Mouse (Mus musculus) lung, embryonic 16.5 days (tissue): ENCODE results near the gene Exd2. TPM values are rescaled to one million over a fixed set of nuclear protein-coding genes. Genes with fewer than 3 reads are reported as not detected.

Experiments
- ATAC-seq: fragments of 200-750 bp; cut with Nextera tagmentation; 2 replicates; pipeline ENCODE4 v1.8.0; 2017; ENCODE audit warnings: low read depth, mild to moderate bottlenecking, moderate library complexity
- H3K27ac ChIP-seq: fragments of 300-500 bp; sonication (generic); 2 replicates; pipeline ENCODE4 v1.5.1; 2014; ENCODE audit warnings: mild to moderate bottlenecking, control low read depth, low read length
- H3K27me3 ChIP-seq: fragments of 300-500 bp; sonication (generic); 2 replicates; pipeline ENCODE4 v1.6.1; 2014; ENCODE audit warnings: low read depth, low read length, mixed read lengths; ENCODE audit not compliant: control insufficient read depth, insufficient read depth
- H3K36me3 ChIP-seq: fragments of 300-500 bp; sonication (generic); 2 replicates; pipeline ENCODE4 v1.6.1; 2014; ENCODE audit warnings: low read length; ENCODE audit not compliant: control insufficient read depth, insufficient read depth
- H3K4me1 ChIP-seq: fragments of 300-500 bp; sonication (generic); replicated peaks from 2 replicates; pipeline ENCODE4 v1.6.1; 2014; ENCODE audit warnings: low read length, mixed read lengths; ENCODE audit not compliant: control insufficient read depth, insufficient read depth
- H3K4me2 ChIP-seq: fragments of 300-500 bp; sonication (generic); 2 replicates; pipeline ENCODE4 v1.6.1; 2014; ENCODE audit warnings: low read depth, low read length, control low read depth
- H3K4me3 ChIP-seq: fragments of 300-500 bp; sonication (generic); 2 replicates; pipeline ENCODE4 v1.5.1; 2014; ENCODE audit warnings: mild to moderate bottlenecking, low read length, control low read depth
- H3K9ac ChIP-seq: fragments of 300-500 bp; sonication (generic); 2 replicates; pipeline ENCODE4 v1.6.1; 2014; ENCODE audit warnings: low read length, control low read depth
- H3K9me3 ChIP-seq: fragments of 300-500 bp; sonication (generic); 2 replicates; pipeline ENCODE4 v1.6.1; 2016; ENCODE audit warnings: low read length; ENCODE audit not compliant: control insufficient read depth
- whole genome bisulfite sequencing: fragments of 180-500 bp; shearing (Covaris S2); extraction: QIAGEN DNeasy Blood & Tissue Kit; methylation state at CpG from one replicate; pipeline ENCODE4 v1.1.7; 2014; 5-methylcytosine and 5-hydroxymethylcytosine counted together
- polyA plus RNA-seq: library from polyadenylated mRNA; unstranded; fragments of >200 nt; fragmentation: Nextera tagmentation; extraction: Ambion mirVana; gene quantifications from 2 replicates; pipeline ENCODE4 v1.2.1, GENCODE M21; 2015

The Exd2 gene
- 29.6 and 30.7 TPM in 2 replicates for polyA plus RNA-seq

DNA sequence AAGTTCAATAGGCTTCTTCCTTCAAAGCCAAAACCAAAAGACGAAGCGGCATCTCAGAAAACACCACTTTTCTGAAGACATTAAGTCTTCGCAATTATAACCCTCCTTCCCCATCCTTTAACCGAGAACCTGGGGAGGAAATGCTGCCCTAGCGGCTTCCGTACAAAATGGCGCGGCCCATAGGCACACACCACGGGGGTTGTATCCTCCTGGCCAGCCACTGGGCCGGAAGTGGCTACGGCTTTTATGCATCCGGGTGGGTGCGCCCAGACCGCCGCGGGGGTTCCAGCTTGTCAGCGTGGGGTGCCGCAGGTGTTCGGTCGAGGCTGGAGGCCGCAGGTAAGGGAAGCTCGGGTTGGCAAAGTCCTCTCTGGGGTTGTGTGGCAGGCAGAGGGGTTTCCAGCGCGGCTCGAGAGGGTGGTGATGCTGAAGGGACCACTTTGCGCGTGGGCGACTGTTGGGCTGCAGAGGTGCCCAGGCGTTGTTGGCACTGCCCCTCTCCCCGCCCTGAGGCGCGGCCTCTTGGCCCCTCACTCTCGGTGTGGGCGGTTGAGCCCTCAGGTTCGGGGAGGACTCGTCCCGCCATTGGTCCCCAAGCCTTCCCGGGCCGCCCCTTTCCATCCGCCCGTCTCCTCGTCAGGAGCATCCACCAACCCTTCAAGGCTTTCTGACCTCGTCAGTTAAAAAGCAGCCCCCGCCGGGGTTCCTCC, at the start of gene Exd2:
TSS of gene Exd2 (plus strand) at position 154 of the 710 bp plus-strand sequence.
- WGBS, result under 1% methylated on average over 44 of the region's 45 CpGs

DNA sequence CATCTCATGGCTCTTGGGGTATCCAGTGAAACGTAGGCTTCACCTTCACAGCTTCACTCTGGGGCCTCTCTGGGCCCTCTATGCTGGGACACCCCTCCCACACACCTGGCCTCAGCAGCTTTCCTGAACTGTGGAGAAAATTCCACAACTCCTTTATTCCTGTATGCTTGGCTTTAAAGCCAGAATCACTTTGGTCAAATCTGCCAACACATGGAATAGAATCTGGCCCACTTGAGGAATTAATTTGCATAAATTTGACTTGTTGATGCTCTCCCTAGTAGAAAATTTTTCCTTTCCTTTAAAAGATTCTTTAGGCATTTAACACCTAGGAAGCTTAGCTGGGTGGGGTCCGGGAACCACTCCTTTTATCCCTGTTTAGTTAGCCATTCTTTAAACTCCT, 47.8 kb upstream of the Exd2 start:
- Histone ChIP-seq H3K9me3 (peaks cover 3% of the 10 kb centered on the region), H3K4me2 (no peak overlapping the region), H3K4me3 (no peak overlapping the region), H3K9ac (no peak overlapping the region), H3K36me3 (peaks cover 21% of the 10 kb centered on the region), H3K4me1 (no peaks in the 10 kb centered on the region), H3K27ac (no peak overlapping the region), H3K27me3 (no peaks in the 10 kb centered on the region)
- WGBS, result 88% methylated on average over 2 of the region's 2 CpGs
- no peak for ATAC-seq

More for the DNA sequence above, at the start of gene Exd2:
- no peaks in the 10 kb centered on the region for H3K9me3 ChIP-seq
- no peaks in the 10 kb centered on the region for H3K36me3 ChIP-seq
- peak within 1 kb of the TSS; percentile 93 for H3K27ac ChIP-seq
- peak; percentile 98 for ATAC-seq
- no peaks in the 10 kb centered on the region for H3K27me3 ChIP-seq
- H3K4me2 ChIP-seq, result peak within 1 kb of the TSS; percentile 82
- peak within 1 kb of the TSS; percentile 86 for H3K4me3 ChIP-seq
- H3K9ac ChIP-seq, result peak within 1 kb of the TSS; percentile 83
- peaks cover 6% of the 10 kb centered on the region; the same call in 1 of the 2 replicates for H3K4me1 ChIP-seq

DNA sequence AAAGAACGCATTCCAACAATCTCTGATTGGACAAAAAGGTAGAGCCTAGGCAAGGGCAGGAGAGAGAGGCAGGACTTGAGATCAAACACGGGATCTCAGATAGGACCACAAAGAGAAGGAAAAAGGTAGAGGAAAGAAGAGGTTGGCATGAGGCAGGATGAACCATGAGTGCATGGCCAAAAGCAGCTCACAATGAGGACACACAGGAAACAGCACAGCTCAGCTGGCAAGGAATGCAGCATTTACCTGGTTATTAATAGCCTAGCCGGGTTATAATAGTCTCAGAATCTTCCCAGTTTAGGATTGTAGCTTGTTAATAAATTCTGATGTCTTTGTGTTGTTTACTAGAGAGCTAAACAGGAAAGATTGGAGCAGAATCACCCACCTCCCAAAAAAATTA, 35.2 kb upstream of the Exd2 start:
- no peaks in the 10 kb centered on the region for H3K27me3 ChIP-seq
- WGBS, result 78% methylated on average over 3 of the region's 3 CpGs
- H3K36me3 ChIP-seq, result peaks cover 4% of the 10 kb centered on the region; the same call in 1 of the 2 replicates
- H3K9ac ChIP-seq, result no peak overlapping the region
- H3K4me2 ChIP-seq, result no peak overlapping the region
- H3K4me3 ChIP-seq, result no peak overlapping the region
- H3K27ac ChIP-seq, result no peak overlapping the region
- H3K4me1 ChIP-seq, result no peaks in the 10 kb centered on the region
- ATAC-seq, result no peak
- no peaks in the 10 kb centered on the region for H3K9me3 ChIP-seq

DNA sequence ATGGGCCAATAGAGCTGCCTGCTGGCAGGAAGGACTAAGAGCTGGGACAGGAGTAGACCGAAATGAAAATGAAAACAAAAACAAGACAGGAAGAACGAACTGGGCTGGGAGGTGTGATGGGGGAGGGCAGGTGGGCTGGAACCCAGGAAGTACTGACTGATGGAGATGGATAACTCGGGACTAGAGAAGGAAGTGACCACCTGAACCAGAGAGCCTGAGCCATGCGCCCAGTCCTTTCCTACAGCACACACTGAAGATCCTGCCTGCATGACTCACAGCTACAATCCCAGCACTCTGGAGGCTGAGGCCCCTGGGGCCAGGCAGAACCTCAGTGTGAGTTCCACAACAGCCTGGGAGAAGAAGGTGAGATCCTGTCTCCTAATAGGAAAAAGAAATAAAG, 29.6 kb upstream of the Exd2 start:
- WGBS, result 59% methylated on average over 4 of the region's 4 CpGs
- Histone ChIP-seq H3K27ac (no peak overlapping the region), H3K4me2 (no peak overlapping the region), H3K4me1 (peaks cover 8% of the 10 kb centered on the region), H3K9me3 (no peaks in the 10 kb centered on the region), H3K4me3 (no peak overlapping the region), H3K27me3 (no peaks in the 10 kb centered on the region), H3K9ac (no peak overlapping the region), H3K36me3 (peaks cover 4% of the 10 kb centered on the region; the same call in 1 of the 2 replicates)
- ATAC-seq, result no peak

DNA sequence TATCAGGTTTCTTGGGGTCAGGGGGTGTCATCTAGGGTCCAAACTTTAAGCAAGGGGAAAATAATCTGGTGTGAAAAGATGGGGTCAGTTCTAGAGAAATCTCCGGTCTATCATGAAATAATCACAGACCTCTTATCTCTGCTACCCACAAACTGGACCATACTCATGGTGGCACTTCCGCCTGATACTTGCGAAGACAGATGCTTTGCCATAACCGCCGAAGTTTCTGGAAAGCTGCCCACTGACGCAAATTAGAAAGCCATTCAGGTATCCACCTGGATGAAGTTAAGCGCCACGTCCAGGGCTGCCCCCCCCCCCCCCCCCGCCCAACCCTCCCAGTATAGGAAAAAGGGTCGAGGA, 28.3 kb upstream of the Exd2 start:
- Histone ChIP-seq H3K27ac (peak overlapping the region; percentile 97), H3K4me1 (peaks cover 8% of the 10 kb centered on the region), H3K36me3 (no peaks in the 10 kb centered on the region), H3K9ac (peak overlapping the region; percentile 97), H3K4me2 (peak overlapping the region; percentile 76), H3K4me3 (peak overlapping the region; percentile 90), H3K9me3 (no peaks in the 10 kb centered on the region), H3K27me3 (no peaks in the 10 kb centered on the region)
- WGBS, result 1% methylated on average over 8 of the region's 10 CpGs
- ATAC-seq, result no peak

DNA sequence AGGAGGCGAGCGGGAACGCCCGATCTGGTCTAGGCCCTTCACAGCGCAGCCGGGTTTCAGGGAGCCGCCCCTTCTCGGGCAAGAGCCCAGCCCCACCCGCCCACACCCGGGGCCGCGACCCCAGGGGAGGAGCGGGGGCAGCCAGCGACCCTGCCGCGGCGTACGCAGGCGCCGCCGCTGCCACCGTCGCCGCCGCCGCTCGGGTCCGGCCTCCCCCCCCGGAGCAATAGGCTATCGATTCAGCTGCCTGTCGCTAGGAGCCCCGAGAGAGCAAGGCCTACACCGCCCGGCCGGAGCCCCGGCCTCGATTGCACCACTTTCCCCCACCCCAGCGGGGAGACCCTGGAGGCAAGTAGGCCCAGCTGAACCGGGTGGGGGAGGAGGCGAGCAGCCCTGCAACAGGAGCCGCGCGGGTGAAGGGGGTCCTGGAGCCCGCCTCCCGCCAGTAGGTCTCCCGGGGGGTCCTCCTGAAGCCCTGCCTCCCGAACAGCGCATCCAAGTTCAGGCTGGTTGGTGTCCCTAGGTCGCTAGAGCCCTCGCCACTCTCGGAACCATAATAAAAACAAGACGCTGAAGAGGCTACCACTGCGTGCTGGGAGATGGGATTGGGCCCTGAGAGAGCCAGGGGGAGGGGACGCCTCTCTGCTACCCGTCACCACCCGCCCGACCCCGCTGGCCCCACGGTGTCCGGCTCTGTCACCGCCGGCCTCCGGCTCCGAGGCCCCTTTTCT, 27.8 kb upstream of the Exd2 start:
- H3K4me3 ChIP-seq, result peak overlapping the region; percentile 90
- peak overlapping the region; percentile 76 for H3K4me2 ChIP-seq
- peak; percentile 83 for ATAC-seq
- no peaks in the 10 kb centered on the region for H3K36me3 ChIP-seq
- H3K27me3 ChIP-seq, result no peaks in the 10 kb centered on the region
- no peaks in the 10 kb centered on the region for H3K9me3 ChIP-seq
- under 1% methylated on average over 34 of the region's 64 CpGs for WGBS
- peak overlapping the region; percentile 97 for H3K27ac ChIP-seq
- H3K4me1 ChIP-seq, result peaks cover 8% of the 10 kb centered on the region
- H3K9ac ChIP-seq, result peak overlapping the region; percentile 97

DNA sequence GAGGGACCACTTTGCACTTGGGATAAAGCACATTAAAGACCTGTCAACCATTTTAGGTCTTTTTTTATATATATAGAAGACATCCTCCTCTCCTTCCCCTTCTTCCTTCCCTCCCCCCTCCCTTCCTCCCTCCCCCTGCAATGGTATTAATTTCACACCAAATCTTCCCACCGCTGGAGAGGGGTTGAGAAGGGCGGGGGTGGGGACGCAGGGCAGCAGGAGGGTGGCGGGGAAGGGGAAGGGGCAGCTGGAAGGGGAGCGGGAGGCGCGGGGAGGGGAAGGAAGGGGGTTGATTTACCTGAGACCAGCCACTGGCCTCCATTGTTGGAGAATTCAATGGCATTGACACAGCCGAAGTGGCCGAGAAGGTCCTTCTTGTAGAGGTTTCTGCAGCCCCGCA, 27.0 kb upstream of the Exd2 start:
- Histone ChIP-seq H3K4me1 (peaks cover 8% of the 10 kb centered on the region), H3K4me3 (peak overlapping the region; percentile 90), H3K27ac (peak overlapping the region; percentile 97), H3K4me2 (peak overlapping the region; percentile 76), H3K27me3 (no peaks in the 10 kb centered on the region), H3K9ac (peak overlapping the region; percentile 97), H3K36me3 (no peaks in the 10 kb centered on the region), H3K9me3 (no peaks in the 10 kb centered on the region)
- 0% methylated on average over 5 of the region's 10 CpGs for whole genome bisulfite sequencing
- peak; percentile 10 for ATAC-seq

DNA sequence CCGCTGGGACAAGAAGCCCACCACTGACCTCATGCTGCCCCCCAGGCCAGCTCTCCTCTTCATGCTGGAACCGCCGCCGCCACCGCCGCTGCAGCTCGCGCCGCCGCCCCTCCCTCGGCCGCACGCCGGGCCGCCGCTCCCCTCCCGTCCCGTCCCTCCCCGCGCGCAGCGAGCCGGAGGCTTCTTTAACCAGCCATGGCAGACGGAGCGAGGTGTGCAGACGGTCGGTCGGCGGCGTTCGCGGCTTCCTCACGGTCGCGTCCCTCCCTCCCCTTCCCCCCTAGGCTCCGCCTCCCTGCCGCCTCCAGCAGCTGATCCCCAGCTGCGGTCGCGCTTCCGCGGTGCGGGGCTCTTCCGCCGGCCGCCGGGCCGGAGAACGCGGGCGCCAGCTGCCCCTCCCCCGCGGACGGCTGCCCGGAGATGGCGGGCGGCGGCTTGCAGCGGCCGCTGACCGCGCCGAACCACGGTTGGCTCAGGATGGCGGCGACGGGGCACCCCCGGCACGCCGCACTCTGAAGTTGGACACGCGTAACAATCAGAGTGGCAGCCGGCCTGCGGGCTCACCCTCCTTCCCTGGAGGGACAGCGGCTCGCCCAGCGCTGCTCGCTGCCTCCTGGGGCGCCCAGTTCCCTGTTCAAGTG, 26.4 kb upstream of the Exd2 start, which contains the start of gene Dcaf5:
TSS of gene Dcaf5 (minus strand) at position 266 of the 641 bp plus-strand sequence.
- Histone ChIP-seq H3K9ac (peak within 1 kb of the TSS; percentile 97), H3K36me3 (no peaks in the 10 kb centered on the region), H3K4me2 (peak within 1 kb of the TSS; percentile 76), H3K27me3 (no peaks in the 10 kb centered on the region), H3K27ac (peak within 1 kb of the TSS; percentile 97), H3K4me3 (peak within 1 kb of the TSS; percentile 90), H3K4me1 (peaks cover 8% of the 10 kb centered on the region), H3K9me3 (no peaks in the 10 kb centered on the region)
- under 1% methylated on average over 60 of the region's 79 CpGs for WGBS
- ATAC-seq, result peak; percentile 78
